Mouse (Mus musculus): Measurements from ENCODE around the gene Mt1.

Gene Mt1

DNA sequence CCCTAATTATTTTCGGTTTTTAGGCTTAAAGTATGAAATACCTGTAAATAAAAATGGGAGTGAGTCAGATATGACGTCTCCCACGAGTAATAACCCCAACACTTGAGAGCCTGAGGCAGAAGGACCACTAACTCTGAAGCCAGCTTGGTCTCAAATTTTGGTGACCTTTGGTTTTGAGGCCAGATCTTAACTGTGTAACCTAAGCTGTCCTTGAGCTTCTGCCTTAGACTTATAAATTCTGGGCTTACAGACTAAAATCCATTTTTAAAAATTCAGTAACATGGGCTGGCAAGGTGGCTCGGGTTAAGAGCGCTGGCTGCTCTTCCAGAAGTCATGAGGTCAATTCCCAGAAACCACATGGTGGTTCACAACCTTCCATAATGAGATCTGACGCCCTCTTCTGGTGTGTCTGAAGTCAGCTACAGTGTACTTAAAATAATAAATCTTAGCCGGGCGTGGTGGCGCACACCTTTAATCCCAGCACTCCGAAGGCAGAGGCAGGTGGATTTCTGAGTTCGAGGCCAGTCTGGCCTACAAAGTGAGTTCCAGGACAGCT lies 5.0 kb upstream of the Mt1 start:
- no peak for DNase-seq

DNA sequence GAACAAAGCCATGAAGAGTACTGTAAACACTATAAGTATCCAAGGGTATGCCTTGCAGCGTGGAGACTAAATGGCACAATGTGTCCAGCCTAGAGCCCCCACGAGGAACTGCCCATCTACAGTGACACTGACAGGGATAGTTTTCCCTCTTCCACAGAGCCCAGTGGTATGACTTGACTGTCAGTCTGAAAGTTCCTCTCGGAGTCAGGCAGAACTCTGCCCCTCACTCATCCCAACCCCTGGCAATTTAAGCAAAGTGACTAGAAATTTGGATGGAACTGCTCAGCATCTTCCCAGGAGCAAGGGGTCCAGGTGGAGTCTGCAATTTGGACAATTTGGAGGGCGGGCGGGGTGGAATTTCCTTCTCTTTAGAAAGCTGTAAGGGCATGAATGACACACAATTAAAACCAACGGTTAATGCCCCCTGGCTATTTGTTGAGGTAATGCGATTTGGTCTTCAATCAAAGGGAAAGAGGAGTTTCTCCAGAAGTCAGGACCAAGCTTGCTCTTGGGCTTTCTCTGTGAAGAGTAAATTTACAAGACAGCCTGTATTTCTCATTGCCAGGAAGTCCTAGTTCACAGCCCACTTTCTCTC lies 4.2 kb upstream of the Mt1 start:
- DNase-seq = no peak

DNA sequence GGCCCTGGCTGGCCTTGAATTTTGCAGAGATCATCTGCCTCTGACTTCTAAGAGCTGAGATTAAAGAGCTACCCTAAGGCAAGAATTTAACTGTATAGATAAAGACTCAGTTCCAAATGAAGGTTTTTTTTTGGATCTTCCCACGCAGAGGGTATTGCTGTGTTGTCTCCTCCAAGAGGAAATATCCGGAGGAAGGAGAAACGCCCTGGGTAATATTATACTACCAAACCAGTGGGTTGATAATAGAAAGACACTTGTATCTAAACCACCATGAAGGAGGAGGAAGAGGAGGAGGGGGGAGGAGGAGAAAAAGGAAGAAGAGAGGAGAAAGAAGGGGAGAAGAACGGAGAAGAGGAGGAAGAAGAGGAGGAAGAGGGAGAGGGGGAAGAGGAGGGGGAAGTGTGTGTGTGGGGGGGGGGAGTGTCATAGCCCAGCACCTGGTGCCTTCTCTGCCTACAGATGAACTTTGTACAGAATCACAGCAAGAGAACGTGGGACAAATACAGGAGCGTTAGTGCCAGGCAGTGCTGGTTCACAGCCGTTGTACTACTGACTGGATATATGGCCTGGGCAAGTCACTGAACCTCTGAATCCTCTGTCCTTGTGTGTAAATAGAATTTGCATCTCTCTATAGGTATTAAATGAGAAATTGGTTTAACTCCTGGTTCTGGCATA lies 1.0 kb upstream of the Mt1 start:
- no peak for DNase-seq

DNA sequence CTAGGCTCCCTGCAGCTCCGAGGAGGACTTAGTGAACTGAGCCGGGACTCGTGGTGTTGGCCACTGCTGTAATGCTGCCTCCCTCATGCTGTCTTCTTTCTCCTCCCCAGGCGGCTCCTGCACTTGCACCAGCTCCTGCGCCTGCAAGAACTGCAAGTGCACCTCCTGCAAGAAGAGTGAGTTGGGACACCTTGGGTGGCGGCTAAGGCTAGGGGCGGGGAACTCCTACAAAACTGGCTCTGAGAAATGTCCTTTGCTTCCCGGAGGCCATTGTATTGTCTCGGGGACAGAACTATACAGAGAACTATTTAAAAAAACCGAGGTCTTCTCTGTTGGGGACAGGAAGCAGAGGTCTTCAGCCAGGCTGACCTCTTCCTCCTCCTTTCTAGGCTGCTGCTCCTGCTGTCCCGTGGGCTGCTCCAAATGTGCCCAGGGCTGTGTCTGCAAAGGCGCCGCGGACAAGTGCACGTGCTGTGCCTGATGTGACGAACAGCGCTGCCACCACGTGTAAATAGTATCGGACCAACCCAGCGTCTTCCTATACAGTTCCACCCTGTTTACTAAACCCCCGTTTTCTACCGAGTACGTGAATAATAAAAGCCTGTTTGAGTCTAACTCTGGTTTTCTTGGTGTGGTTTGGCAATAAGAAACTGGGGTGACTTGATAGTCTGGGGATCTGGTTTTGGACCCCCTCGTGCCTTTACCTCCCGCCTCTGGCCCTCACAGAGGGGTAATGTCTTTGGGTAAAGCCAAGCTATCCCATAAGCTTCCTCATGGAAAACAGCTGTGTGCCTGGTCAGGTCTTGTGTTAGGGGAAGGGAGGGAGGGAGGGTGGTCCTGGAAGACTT lies 1.1 kb downstream of the Mt1 start:
- DNase-seq = peak; percentile 23 to 40

DNA sequence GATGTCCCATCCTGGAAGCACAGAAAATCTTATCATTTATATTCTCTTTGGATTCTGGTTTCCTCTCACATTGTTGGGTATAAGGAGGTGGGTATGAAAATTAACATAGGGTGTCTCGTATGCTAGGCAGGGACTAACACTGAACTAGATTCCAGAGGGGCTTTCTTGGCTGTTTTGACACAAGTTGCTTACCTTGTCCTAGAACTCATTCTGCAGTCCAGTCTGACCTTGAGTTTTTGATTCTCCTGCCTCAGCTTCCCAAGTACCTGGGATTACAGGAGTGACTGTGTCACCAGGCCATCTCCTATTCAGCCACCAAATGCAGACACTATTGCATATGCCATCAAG lies 1.7 kb downstream of the Mt1 start:
- no peak for DNase-seq

DNA sequence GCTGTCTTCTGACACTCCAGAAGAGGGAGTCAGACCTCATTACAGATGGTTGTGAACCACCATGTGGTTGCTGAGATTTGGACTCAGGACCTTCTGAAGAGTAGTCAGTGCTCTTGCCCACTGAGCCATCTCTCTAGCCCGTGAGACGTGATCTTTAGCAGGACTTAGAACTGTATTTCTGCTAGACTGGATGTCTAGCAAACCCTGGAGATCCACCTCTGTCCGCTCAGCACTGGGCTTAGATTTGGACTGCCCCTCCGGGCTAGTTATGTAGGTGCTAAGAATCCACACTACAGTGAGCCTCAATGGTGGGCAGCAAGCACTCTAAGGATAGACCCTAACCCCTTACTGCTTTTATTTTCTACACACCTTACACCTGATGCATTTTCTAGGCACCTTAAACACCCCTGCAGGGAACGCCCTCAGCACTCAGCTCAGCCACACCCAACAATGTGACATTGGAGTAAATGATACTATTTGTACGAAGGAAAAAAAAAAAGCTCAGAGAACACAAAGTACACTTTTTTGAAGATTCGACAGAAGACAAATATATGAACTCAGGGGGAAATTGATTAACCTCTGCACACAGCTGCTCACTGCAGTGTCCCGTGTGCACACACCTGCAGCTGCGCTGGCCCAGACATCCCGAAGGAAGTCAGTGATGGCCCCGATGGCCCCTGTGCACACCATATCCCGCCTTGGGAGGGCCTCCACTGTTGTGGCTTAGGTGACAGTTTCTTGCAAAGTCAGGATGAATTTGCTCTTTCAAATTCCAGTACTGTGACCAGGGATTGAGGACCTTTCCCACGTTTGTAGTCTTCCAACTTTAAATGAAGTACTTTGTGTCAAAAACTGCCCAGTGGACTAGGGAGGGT lies 3.4 kb downstream of the Mt1 start:
- DNase-seq = no peak

DNA sequence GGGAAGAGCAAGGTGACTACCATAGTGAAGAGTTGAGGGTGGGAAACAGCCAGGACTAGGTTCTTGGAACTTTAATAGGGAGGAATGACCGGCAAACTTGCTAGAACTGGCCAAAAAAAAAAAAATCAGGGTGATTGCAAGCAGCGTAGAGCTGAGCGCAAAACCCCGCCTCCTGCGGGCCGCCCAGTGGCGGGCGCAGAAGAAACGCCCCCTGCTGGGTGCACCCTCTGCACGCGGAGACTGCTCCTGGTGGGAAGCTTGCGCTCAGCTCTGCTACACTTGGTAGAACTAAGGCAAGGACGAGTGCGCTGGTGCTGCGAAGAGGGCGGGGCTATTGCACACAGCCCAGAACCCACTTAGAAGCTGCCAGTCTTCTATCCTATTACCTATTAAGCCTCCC lies 4.2 kb downstream of the Mt1 start:
- peak; percentile 86 to 91 for DNase-seq

DNA sequence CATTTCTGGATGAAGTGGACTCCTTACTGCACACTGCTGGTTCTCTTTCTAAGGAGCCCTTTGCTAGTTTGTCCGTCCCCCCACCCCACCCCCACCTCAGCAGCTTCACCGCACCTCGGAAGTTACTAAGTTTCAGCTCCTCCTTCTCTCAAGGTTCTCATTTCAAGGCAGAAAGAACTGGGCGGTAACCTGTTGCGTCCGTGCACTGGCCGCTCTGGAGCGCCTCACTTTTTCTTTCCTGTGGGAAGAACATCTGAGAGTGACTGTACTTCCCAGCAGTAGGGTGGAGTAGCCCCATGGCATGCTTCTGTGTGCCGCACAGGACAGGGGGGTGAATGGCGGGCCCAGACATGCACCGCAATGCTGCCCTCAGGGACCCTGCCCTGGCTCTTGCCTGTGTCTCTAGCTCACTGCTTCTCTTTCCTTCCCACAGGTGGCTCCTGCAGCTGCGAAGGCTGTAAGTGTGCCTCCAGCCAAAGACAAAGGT lies 5.5 kb downstream of the Mt1 start:
- peak in 1 of 2 experiments; percentile 18 for DNase-seq

DNA sequence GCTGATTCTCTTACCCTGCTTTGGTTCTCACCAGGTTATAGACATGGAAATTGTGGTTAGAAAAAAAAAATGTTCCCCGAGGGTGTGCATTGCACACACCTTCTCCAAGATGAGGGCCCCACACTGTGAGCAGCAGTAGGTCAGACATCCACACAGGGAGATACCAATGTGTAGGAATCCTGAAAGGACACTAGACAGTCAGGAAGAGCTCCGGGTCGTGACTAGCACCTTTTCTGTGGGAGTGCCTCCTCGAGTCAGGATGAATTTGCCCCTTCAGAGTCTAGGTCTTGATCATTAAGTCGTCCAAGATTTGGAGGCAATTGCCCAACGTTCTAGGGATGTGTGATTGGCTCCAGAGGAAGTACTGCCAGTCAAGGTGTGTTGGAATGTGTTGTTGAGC lies 6.9 kb downstream of the Mt1 start:
- DNase-seq = no peak

DNA sequence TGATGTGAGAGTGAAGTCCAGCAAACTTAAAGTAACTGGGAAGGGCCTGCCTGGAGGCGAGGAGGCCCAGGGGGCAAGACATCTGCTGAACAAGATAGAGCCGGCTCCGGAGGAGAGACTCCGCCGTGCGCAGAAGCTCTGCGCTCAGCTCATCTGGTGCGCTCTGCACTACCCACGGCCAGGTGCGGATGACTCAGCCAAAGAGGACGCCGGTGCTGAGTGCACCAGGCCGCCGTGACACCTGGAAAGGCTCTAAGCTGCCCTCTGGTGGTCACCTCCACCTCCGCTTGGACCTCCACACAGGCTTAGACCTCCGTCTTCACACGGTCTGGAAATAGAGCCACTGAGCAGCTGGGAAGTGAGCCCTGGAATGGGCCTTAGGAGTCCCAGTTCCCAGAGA lies 7.7 kb downstream of the Mt1 start:
- DNase-seq = peak; percentile 89 to 93

DNA sequence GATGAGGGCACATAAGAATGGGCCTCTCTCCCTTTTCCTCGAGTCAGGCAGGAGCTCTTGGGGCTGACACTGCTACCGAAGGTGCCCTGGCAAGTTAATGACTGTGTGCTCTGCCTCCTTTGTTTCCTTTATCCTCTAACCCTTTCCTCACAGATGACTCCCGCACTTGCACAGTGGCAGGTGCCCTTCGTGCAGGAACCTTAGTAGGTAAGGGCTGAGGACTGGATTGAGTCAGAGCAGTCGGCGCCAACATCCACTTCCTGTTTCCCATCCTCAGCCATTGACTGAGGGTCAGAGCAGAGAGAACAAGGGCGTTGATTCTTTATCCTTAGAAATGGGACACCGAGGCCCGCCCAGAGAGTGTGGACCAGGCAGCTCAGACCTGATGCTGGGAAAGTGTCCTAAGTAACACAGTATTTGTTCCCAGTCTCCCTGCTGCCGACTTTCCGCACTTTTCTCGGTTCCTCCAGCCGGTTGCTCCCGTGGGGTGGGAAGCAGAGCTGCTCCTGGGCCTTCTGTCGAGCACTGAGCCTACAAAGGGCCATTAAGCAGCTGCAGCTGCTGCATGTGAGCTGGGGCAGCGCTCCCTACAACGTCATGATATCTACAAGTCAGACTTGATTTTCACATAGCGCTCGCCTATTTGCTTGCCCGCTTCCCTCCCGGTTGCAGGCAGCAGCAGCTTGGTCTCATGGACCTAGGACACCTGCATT lies 8.6 kb downstream of the Mt1 start:
- DNase-seq = peak in 1 of 2 experiments; percentile 22

DNA sequence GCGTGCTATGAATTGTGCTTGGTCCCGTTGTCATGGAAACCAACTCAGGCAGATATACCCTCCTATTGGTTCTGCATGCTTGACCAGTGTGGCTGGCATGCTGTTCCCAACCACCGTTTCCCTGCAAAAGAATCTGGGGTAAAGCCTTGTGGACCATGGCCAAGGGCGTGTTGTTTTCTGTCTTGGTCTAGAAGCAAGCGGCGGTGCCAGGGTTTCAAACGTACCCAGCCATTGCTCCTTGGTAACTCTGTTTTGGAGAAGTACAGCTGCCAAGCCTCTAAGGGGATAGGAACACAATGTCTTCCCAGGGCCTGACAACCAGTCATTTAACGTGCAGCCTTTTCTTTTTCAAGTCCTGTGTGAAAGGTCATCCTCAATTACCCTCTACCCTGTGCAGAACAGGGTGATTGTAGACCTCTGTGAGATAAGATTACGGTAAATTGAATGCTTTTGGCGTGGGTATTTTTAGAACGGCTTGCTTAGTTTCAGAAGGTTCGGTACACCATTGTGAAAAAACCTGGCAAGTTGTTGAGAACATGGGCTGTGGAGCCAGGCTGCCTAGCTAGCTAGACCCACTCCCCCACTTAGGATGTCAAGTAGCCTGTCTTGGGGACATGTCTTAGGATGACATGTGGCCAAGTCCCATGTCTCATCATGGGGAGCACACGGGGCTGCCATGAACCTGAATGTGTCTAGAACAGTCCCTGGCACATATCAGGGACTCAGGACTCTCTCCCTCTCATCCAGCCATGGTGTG lies 10.6 kb downstream of the Mt1 start:
- DNase-seq = peak in 1 of 2 experiments; percentile 36

DNA sequence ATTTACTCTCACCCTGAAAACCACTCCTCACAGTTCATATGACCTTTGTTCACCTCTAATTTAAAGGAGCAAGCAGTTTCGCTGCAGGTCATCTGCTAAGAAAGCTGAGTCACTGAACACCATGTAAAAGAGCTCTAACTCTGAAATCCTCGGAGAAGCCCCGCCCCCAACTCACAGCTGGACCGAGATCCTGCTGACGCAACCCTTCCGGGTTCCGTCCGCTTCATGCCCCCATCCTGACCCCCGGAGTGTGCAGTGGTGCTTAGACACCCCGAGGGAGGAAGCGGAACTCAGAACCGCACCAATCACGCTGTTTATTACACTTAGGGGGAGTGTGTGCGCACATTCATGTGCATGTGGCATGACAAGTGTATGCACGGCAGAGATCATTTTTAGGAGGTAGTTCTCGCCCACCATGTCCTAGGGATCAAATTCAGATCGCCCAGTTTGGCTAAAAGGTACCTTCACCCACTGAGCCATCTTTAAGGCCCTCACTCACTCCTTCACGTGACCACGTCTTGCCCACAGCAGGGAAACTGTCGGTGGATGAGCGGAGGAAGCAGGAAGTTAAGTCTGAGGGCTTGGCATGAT lies 12.3 kb downstream of the Mt1 start:
- peak; percentile 86 to 92 for DNase-seq

DNA sequence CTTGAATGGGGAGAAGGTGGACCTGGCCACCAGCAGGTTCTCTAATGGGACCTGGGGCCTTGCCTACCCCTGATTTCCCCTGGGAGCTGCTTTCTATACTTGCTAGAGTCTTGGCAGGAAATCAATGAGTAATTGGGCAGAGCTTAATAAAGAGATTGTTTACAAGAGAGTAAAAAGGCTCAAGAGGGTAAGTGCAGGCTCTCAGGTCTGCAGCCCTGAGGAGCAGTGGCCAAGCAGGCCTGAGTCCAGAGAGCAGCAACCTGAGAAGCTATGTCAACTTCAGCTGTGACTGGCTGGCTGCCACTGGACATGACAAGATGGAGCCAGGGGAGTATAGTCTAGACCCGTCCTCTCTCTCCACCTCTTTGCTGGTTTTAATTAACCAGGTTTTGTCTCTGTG lies 14.0 kb downstream of the Mt1 start:
- peak in 1 of 2 experiments; percentile 24 for DNase-seq

DNA sequence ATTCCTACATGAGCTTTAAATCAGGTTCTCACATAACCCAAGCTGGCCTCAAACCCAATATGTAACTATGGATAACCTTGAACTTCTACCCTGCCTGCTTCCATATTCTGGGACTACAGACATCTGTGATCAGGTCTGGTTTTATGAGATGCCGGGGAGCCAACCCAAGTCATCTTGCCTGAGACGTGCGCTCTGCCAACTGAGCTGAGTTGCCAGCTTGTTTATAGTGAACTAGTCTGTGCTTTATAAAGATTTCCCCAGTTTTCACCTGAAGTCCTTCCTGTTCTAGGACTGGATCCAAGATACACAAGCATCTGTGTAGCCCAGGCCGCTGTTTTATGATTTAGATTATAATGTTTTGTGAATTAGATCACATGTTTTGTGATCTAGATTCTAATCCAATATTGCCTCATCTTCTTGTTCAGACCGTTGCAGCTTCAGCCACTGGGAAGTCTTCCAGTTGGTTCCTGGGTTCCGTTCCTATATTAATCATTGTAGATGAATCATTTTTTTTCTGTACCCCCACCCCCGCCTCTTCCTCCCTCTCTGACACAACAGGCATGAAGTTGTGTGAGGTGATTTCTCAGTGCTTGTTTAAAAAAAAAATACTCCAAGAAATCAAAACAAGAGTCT lies 15.8 kb downstream of the Mt1 start:
- DNase-seq = no peak

DNA sequence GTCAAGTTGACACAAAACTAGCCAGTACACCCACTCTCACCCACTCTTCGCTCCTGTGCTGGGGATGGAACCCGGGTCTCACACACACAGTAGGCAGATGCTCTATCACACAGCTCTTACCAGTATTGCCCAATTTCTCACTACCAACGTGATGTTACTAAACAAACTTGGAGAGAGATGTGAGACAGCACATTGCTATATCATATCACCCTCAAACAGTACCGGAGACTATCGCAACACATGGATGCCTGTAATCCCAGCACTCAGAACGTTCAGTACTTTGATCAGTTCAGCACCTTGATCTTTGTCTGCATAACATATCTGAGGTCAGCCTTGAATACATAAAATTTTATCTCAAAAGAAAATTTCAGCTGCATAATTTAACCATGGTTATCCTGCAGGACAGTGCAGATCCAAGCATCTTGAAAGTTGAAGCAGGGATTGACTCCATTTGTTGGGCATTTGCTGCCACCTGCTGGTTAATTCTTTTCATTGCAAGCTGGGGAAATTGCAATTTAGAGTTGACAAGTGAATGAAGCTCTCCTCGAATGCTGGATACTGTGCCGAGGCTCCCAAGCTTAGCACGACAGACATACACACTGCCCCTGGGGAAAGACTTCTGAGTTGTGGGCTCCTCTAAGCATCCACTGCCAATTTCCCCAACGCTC lies 20.5 kb downstream of the Mt1 start:
- DNase-seq = peak; percentile 64 to 73

DNA sequence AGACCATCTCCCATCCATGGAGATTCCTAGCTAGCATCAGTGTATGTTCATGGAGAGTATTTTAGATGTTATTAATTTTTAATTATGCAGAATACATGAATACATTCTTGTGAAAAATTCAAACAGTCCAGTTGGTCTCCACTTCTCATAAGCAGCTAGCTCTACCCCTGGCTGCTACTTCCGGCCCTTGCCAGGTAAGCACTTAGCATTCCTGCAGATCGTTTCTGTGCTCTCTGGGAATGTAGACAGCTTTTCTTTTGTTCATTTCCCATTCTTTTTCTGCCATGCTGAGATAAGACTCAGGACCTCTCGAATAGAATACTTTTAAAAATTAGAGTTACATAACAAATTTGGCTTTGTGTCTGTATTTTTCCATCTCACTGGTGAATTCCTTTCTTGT lies 25.2 kb downstream of the Mt1 start:
- no peak for DNase-seq

DNA sequence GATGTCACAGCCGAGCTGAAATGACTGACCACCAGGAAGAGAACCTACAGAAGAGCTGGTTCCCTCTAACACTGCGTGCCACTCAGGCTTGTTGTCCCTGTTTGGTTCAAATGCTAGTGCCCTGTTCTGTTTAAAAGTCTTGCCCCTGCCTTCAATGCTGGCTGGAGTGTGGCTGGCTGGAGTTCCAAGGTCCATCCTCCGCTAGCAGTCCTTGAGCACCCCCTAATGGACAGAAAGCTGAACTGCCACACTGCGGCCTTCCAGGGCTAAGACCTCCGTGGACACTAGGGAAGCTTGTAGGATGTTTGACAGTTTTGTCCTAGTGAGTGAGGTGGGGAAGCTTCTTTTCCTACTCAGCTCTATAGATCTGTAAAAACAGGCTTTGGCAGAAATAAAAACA lies 26.9 kb downstream of the Mt1 start:
- DNase-seq = peak; percentile 85 to 86

DNA sequence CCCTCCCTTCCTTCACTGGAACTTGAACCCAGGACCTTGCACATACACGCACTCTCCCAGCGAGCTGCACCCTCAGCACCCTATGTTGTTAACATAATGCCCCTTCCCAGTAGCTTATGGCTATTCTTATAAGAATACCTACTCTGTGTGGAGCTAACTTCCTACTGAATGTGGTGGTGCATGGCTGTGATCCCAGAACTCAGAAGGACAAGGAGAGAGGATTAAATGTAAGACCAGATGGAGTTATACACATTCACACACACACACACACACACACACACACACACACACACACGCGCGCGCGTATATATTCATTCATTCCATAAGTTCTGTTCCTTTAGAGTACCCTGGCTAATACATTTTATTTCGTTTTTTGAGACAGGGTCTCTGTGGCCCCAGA lies 27.4 kb downstream of the Mt1 start:
- DNase-seq = no peak

DNA sequence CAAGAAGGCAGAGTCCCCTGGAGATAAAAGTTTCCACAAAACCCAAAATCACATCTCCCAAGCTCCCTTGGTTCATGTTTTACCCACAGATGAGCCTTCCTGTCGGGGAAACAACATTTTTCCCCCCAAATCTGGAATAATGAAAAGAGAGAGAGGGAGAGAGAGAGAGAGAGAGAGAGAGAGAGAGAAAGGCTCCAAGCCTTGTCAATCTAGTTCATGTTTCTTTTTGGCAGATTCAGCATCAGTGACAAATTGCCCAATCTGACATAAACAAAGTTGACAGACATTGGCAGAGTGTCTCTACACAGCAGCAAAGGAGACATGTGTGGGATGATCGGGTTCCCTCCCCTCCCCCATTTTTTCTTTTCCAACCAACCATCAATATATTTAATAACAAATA lies 28.6 kb downstream of the Mt1 start:
- DNase-seq = no peak

All from kidney, postnatal 4 days (tissue).